Mouse (Mus musculus) heart, adult 18-20 months (tissue): ENCODE data around the gene Myo5c. TPM values are rescaled to one million over a fixed set of nuclear protein-coding genes. Genes with fewer than 3 reads are reported as not detected.

ENCODE experiments used
- DNase-seq, 2 experiments: peaks; one replicate each; pipeline ENCODE4 v3.0.0; 2021 to 2022; ENCODE audit warnings: mixed read lengths in 1 of 2
- total RNA-seq, 2 experiments: library from RNA; stranded (reverse); gene quantifications; 2 replicates each; pipeline ENCODE4 v1.2.3; 2021

Gene Myo5c
- total RNA-seq, 2 experiments from 2014 or later: 3.3 to 4.1 TPM

DNA sequence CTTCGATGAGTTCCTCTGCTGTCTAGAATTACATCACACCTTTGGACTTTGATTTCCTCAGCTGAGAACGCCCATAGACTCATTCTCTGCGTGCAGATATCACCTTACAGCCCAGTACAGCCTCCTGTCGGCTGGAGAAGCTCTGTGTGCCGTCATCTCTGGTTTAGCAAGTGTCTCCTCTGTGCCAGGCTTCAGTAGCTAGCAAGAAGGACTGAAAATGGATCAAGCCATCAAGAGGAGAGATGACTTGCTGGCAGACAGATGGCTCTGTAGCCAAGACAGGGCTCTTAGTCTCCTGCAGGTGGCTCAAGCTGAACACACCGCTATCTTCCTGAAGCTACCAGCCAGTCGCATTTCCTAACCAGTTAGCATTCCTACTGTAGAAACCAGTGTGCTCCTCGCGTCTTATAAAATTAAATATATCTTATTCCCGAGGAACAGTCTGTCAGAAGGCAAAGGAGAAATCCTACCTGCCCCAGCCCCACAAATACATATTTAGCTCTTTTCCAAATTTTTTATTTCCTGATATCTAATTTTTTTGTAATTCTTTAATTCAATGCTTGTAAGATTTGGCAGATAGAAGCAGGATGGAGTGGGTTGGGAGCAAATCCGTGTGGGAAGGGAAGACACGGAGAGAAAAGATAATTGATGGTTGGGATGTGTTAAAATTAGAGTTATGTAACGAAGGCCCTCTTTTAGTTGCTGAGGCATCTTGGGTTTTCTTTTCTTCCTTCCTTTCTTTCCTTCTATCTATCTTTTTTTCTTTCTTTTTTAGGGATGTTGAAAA lies 90.5 kb downstream of the Myo5c start:
- no peak for DNase-seq

DNA sequence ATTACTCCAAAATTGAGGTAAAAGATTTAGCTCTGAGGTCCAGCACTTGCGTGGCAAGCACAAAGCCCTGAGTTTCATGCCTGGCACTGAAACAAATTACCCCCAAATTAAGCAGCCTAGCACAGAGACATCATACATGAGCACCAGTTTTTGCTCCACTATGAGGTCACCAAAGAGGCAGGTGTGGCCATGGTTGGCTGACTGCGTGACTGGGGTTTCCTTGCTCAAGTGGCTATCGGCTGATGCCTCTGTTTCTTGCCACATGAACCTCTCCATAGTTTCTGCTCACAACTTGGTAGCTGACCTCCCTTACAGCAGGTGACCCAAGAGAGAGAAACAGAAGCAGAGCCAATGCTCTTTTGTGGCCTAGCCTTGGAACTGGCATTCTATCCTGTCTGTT lies 96.2 kb downstream of the Myo5c start:
- DNase-seq: no peak

DNA sequence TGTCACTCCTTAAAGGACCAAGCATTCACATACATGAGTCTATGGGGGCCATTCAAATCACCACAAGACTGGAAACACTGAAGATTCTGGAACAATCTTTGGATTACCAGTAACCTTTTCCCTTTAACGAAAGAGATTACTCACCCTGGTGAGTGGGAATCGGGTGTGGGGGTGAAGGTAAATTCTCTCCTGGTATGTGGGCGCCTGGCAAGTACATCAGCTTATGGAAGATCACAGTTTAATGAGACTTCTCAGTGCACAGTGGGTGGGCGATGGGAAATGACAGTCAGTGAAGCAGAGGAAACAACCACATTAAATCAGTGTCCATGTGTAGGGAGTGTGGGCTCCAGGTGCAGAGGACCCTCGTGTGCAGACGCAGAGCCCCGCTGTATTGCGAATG lies 99.0 kb downstream of the Myo5c start:
- no peak for DNase-seq

DNA sequence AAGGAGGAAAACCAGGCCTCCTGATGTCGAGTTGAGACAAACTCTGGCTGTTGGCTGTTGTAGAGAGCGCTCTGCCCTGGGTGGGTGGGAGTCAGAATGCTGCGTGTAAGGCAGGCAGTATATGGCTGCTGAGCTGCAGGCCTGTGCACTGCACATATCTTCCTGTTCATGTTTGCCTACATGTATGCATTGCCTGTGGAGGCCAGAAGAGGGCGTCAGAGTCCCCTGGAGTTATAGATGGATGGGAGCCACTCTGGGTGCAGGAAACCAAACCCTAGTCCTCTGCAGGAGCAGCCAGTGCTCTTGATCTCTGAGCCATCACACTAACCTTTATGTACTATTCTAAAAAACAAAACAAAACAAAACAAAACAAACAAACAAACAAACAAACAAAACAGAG lies 102.6 kb downstream of the Myo5c start:
- DNase-seq: no peak

DNA sequence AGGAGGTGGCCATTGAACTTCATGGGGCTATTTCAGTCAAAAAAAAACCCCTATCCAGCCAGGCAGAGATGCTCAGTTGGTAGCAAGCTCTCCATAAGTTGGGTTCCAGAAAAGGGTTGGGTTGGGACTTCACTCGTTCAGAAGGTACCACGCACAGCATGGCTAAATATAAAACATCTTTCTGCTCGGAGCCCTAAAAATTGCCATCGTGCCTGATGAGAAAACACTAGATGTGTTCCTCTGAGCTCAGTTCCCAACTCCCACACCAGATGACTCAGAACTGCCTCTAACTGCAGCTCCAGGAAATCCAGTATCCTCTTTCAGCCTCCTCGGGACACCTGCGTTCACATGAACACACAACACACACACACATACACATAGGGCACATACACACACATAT lies 106.2 kb downstream of the Myo5c start:
- no peak for DNase-seq

DNA sequence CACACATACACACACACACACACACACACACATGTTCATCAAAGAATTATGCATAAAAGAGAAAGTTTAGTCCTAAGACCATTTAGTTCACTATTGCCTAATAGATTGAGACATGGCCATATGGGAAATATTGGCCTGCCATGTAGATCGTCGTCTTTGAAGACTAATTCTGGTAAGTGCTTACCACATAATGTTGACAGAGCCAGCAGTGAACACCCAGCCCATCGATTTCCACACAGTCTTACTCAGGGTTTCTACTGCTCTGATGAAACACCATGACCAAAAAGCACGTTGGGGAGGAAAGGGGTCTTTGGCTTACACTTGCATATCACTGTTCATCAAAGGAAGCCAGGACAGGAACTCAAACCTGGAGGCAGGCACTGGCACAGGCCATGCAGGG lies 110.6 kb downstream of the Myo5c start:
- DNase-seq: no peak

DNA sequence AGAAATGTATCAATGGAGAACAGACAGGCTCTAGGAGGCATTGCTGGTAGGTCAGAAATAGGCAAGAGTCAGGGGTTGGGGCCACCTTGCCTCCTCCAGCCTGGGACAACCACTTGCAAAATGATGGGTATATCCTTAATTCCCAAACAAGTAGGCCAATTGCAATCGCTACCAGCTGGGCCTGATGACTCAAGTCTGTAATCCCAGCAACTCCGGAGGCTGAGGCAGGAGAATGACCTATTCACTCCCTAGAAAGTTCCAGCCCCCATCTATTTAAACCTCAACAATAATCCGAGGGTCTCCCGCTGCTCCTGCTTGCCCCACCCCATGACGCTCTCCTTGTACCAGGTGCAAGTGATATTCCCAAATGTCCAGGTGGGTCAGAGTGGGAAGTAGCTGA lies 115.6 kb downstream of the Myo5c start, which contains the start of gene Bcl2l10:
Bcl2l10 (plus strand) TSS at position 301 of the 400 bp plus-strand sequence.
- no peak for DNase-seq

DNA sequence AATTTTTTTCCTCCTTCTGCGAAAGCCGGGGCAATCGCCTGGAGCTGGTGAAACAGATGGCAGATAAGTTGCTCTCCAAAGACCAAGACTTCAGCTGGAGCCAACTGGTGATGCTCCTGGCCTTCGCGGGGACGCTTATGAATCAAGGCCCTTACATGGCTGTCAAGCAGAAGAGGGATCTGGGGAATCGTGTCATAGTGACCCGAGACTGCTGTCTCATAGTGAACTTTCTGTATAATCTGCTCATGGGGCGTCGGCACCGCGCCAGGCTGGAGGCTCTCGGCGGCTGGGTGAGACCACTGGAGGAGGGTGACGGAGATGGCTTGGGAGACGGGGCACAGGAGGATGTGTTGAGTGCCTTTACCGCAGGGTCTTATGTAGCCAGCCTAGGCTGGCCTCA lies 116.2 kb downstream of the Myo5c start:
- DNase-seq: peak in 1 of 2 experiments; percentile 5

DNA sequence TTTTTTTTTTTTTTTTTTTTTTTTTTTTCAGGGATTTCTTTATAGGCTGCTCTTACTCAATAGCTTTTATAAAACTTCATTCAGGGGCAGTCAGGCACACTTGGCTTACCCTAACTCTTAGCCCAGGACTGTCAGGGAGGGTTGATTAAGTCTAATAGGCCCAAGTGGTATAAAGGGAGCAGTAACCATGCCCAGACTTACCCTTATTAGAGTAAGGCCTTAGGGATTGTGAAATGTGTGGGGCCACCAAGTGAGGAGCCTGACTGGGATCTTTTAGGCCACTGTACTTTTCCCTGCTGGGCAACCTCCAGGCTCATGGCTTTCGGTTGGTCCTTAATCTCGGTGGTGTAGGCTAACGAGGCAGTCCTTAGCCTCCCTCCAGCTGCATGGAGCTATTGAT lies 116.8 kb downstream of the Myo5c start:
- peak in 1 of 2 experiments; percentile 7 for DNase-seq

DNA sequence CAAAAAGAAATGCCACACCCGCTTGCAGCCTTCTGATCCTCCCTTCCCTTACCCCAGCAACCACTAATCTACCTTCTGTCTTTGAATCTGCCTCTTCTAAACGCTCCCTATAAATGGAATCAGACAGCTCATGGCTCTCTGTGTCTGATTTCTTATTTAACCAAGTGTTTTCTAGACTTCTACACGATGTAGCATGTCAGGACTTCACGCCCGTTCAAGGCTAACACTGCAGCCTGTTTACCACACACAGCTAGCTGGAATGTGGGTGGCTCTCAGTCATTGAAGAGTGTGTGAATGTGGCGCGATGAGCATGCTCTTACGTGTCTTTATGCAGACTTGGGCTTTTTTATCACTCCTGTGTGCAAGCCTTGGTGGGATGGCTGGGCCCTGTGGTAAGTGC lies 121.3 kb downstream of the Myo5c start:
- no peak for DNase-seq

Other genes with a start within 250 kb of the Myo5c start
- 100 to 1,000 TPM; 180 to 203 TPM for gene Arpp19, start 194.4 kb upstream of the Myo5c start, total RNA-seq
- gene Myo5a, start 161.0 kb upstream of the Myo5c start, total RNA-seq: 10 to 100 TPM in 1 of 2 experiments, 1 to 10 TPM in 1; 8.7 to 12.2 TPM
- gene Gnb5, start 74.3 kb downstream of the Myo5c start, total RNA-seq: 10 to 100 TPM; 21.9 to 24.9 TPM
- gene Bcl2l10, start 115.7 kb downstream of the Myo5c start, total RNA-seq: under 1 TPM in 1 of 2 experiments, not detected in 1; 0.23 TPM
- 10 to 100 TPM; 26.0 to 26.2 TPM for gene Mapk6, start 178.0 kb downstream of the Myo5c start, total RNA-seq
- gene Leo1, start 209.5 kb downstream of the Myo5c start, total RNA-seq: 10 to 100 TPM; 16.7 to 20.4 TPM